Mouse (Mus musculus) megakaryocyte-erythroid progenitor cell, adult 5-6 weeks (primary cell): ENCODE results near the gene Gm5724. TPM values are rescaled to one million over a fixed set of nuclear protein-coding genes. Genes with fewer than 3 reads are reported as not detected.

ENCODE experiments used
- ATAC-seq: replicated peaks from 2 replicates; pipeline ENCODE4 v1.8.0; 2016; ENCODE audit warnings: mild to moderate bottlenecking, inconsistent platforms; ENCODE audit not compliant: severe bottlenecking, poor library complexity, low FRiP score, low TSS enrichment
- total RNA-seq, 2 experiments: library from RNA; stranded (forward) in 1 of 2; stranded (reverse) in 1 of 2; fragments of 200-1000, 215-1000 nt in 1 of 2; fragments of >200 nt in 1 of 2; fragmentation: Nextera tagmentation in 1 of 2; gene quantifications; 2 replicates each; pipeline ENCODE4 v1.2.3; 2014 to 2017

The Gm5724 gene
- total RNA-seq (2014; fragmentation: Nextera tagmentation) (not detected in 2 replicates), total RNA-seq (2017) (not detected in 2 replicates)

DNA sequence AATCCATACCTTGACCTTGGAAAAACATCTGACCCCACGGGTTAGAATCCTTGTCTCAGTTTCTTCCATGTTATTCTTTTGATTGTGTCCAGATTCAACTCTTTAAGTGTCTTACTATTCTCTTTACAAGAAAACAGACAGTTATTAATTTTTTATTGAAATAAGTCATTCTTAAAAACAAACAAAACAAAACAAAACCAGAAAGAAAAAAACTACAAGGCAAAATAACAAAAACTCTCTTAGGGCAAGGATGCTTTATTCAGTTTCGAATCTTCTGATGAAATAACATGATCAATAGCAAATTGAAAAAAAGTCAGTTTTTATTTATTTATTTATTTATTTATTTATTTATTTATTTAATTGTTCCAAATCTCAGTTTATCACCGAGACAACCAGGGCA is at the start of gene Gm5724:
Gm5724 (minus strand) TSS at position 101 of the 400 bp plus-strand sequence.
- ATAC-seq: no peak

DNA sequence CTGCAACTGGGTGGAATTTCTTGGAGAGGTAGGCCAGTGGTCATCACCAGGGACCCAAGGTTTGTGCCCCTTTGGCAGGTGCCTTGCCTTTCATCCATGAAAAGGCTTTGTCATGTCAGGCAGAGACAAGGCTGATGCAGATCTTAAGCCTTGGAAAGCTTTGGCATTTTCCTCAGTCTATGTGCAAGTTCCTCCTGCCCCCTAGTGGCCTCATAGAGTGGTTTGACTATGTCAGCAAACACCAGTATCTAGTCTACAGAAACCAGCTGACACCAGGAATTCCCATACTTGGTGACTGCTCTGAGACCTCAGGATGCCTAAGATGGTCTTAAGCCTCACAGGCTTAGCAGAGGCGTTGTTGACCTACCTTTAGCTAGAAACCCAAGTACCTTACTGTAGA is 24.2 kb upstream of the Gm5724 start:
- ATAC-seq: no peak

DNA sequence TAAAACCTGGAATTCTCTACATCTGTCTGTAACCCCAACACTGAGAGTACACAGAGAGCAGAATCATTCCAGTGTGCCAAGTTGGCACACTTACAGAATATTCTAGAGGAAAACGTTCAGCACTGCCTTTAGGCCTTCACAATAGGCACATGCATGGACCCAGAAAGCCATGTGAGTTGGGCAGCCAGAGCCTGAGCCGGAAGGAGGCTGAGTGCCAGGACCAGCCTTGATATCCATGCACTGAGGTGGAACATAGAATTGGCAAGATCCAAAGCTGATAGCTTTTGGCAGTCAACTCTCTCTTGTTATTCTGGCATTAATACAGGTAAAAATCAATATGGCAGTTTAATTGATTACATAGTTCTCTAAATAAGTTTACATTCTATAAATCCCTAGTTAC is 866 bp upstream of the Gm5724 start:
- no peak for ATAC-seq

DNA sequence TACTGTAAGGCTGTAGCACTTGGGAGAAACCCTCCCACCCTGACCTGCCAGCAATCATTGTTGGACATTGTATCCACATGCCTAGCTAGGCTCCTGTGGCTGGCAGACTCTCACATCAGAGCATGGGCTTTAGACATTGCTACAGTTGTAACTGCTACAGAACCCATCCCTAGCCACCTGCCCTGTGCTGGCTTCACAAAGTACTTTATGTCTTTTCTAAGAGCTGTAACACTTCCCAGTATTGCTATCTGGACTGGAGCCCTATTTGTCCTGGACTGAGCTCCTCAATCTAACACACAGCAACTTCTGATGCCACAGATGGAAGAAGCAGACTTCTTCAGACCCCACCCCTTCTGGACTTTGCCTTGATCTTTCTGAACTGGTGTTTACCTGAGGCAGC is 82.4 kb downstream of the Gm5724 start:
- ATAC-seq: no peak

DNA sequence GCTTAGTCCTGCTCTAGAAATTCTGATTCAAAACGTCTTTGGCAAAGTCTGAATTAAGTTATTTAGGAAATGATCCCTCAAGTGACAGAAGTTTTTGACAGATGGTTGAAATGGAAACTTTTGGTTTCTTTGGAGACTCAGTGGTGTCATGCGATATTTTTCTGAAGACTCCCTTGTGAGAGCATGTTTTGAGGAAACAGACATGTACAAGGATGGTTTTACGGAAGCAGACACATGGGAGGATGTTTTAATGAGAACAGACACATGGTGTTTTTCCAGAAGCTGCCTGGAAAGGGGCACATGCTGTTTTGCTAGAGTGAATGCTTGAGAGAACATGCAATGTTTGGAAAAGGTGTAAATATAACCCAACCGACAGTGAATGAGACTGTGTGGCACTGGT is 86.6 kb downstream of the Gm5724 start:
- no peak for ATAC-seq

Other genes with a start within 250 kb of the Gm5724 start
- not detected in 2 replicates for gene Slco1c1, start 249.4 kb downstream of the Gm5724 start, total RNA-seq (2014; fragmentation: Nextera tagmentation)
- not detected in 2 replicates for gene Slco1c1, start 249.4 kb downstream of the Gm5724 start, total RNA-seq (2017)
- gene Slco1b2, start 144.3 kb downstream of the Gm5724 start, total RNA-seq (2014; fragmentation: Nextera tagmentation): not detected in 2 replicates
- gene Slco1b2, start 144.3 kb downstream of the Gm5724 start, total RNA-seq (2017): not detected in 2 replicates
- gene Slco1a4, start 82.4 kb upstream of the Gm5724 start, total RNA-seq (2014; fragmentation: Nextera tagmentation): not detected in 2 replicates
- not detected in 2 replicates for gene Slco1a4, start 82.4 kb upstream of the Gm5724 start, total RNA-seq (2017)
- gene Slco1a1, start 173.2 kb upstream of the Gm5724 start, total RNA-seq (2014; fragmentation: Nextera tagmentation): not detected in 2 replicates
- gene Slco1a1, start 173.2 kb upstream of the Gm5724 start, total RNA-seq (2017): not detected in 2 replicates
- gene Gm6614, start 237.6 kb upstream of the Gm5724 start, total RNA-seq (2014; fragmentation: Nextera tagmentation): not detected in 2 replicates
- gene Gm6614, start 237.6 kb upstream of the Gm5724 start, total RNA-seq (2017): not detected in 2 replicates